Mouse (Mus musculus): ENCODE measurements around the gene Itgb3. TPM values are rescaled to one million over a fixed set of nuclear protein-coding genes. Genes with fewer than 3 reads are reported as not detected.
A peak's percentile ranks its signal among the peaks of the same experiment; 100 is the strongest.

Itgb3 gene
- total and polyA plus RNA-seq, 2 experiments from 2014 or later, result 1.0 to 1.7 TPM

DNA sequence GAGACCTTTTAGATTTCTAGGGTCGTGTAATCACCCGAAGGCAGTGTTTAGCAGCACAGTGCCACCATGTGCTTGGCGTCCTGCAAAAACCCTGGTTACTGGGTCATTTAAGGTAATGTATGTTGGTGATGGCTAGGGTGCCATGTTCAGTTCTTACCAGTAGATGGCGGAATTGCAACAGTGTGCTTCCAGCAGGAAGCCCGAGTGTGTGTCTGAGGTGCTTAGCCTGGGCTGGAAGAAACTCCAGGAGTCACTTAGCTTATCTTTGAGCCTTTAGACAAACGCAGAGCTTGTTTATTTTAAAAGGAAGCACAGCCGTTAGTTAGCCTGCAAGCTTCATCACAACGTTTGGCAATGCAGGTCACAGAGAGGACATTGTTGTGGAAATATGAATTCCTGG, 17.7 kb upstream of the Itgb3 start:
- Histone ChIP-seq H3K27me3 (ENCODE audit: insufficient read depth, low read length) (no peaks in the 10 kb centered on the region), H3K4me1 (ENCODE audit: insufficient read depth, low read length) (no peaks in the 10 kb centered on the region), H3K27ac (no peak overlapping the region), H3K36me3 (ENCODE audit: insufficient read depth, low read length) (no peaks in the 10 kb centered on the region), H3K9ac (replicated peaks; ENCODE audit: low read length) (no peak overlapping the region), H3K4me3 (ENCODE audit: low read length) (no peak overlapping the region), H3K9me3 (ENCODE audit: low read length) (no peaks in the 10 kb centered on the region), H3K4me2 (ENCODE audit: low read depth, low read length) (no peak overlapping the region)
- peak; percentile 86 for ATAC-seq
- WGBS, result 3% methylated on average over 8 of the region's 8 CpGs
- TF ChIP-seq CTCF (IDR thresholded peaks at IDR 0.05; ENCODE audit: low read depth), result peak; percentile 98
- peak; percentile 94 for DNase-seq (ENCODE audit: low spot score)

DNA sequence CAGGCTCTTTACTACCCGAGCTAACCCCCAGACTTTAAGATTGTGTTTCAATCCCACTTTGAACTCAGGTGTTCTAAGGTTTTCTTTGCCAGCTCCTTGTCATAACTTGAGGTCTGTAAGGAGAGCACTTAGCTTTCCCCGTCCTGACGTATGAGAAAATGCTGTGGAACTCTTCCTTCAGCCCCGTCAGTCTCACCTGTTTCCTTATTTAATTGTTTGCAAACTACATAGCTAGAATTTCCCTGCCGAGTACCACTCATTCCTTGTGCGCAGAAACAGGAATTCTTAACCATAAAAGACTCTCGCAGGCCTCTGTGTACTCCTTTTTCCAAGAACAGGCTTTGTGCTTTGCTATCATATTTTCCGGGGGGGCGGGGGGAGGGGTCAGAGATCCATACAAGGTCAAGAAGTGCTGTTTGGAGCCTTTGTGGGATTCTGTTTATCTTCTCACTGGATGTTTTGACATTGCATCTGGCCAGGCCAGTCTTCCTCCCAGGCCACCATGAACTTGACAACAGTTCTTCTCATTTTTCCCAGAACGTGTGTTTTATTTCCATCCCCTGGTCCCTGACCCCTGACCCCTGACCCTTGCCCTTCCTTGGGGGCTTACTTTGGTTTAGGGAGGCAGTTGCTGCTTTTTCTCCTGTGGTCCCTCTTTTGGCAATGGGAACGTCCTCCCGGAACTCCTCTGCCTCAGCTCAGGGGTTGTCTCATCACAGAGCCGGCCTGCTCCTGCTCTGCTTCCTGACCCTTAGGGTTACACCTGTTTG, 15.5 kb upstream of the Itgb3 start:
- Histone ChIP-seq H3K4me2 (ENCODE audit: low read depth, low read length) (no peak overlapping the region), H3K9me3 (ENCODE audit: low read length) (no peaks in the 10 kb centered on the region), H3K27me3 (ENCODE audit: insufficient read depth, low read length) (no peaks in the 10 kb centered on the region), H3K27ac (no peak overlapping the region), H3K36me3 (ENCODE audit: insufficient read depth, low read length) (no peaks in the 10 kb centered on the region), H3K9ac (replicated peaks; ENCODE audit: low read length) (no peak overlapping the region), H3K4me3 (ENCODE audit: low read length) (no peak overlapping the region), H3K4me1 (ENCODE audit: insufficient read depth, low read length) (no peaks in the 10 kb centered on the region)
- DNase-seq (ENCODE audit: low spot score) (no peak), ATAC-seq (no peak)
- no peak for TF ChIP-seq CTCF (IDR thresholded peaks at IDR 0.05; ENCODE audit: low read depth)
- 77% methylated on average over 13 of the region's 13 CpGs for WGBS

DNA sequence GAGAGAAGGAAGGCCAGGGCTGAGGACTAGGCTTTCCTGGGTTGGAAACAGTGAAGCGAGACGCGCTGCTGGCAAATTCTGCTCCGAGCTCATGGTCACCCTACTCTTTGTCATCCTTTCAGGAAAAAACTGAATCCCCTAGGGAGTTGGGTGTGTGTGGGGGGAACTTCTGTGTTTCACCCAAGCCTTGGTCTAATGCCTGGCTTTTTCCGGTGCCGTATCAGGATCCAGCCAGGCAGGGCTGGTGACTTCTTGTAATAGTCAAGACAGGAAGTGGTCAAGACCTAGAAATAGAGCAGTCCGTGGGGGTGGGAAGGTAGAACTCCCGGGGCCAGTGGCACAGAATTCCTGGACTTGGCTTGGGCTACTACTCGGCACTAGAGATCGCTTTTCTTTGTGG, 11.4 kb upstream of the Itgb3 start:
- ATAC-seq, result no peak
- Histone ChIP-seq H3K4me3 (ENCODE audit: low read length) (no peak overlapping the region), H3K9ac (replicated peaks; ENCODE audit: low read length) (no peak overlapping the region), H3K4me1 (ENCODE audit: insufficient read depth, low read length) (no peaks in the 10 kb centered on the region), H3K9me3 (ENCODE audit: low read length) (no peaks in the 10 kb centered on the region), H3K27ac (no peak overlapping the region), H3K36me3 (ENCODE audit: insufficient read depth, low read length) (no peaks in the 10 kb centered on the region), H3K27me3 (ENCODE audit: insufficient read depth, low read length) (no peaks in the 10 kb centered on the region), H3K4me2 (ENCODE audit: low read depth, low read length) (no peak overlapping the region)
- no peak for TF ChIP-seq CTCF (IDR thresholded peaks at IDR 0.05; ENCODE audit: low read depth)
- DNase-seq (ENCODE audit: low spot score), result no peak
- WGBS, result 87% methylated on average over 10 of the region's 10 CpGs

DNA sequence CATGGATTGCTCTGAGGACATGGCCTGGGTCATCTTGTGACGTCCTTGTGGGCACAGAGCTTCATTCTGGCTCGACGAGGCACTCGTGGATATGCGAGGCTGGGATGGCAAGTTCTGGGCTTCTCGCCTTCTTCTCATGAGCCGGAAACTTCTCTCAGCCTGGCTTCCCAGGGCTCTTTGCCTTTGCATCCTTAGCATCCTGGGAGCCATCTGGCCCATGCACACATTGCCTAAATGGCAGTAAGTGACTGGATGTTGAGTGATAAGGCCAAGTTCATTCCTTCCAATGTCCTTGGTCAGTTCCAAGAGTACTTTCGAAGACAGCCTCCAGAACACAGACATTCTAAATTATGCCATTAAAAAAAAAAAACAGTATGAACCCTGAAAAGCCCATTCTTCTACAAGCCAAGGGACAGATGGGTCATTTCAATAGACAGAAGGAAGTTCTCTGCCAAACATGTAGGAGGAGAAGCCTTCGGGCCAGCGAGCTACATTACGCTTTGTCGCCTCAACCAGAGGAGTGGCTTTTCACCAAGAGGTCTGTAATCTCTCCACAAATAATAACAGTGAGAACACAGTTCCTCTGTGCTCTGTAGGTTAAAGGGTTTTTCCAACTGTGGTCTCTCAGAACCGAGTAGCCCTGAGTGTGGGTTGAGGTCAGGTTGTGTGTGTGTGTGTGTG, 8.4 kb upstream of the Itgb3 start:
- no peaks in the 10 kb centered on the region for H3K27me3 ChIP-seq (ENCODE audit: insufficient read depth, low read length)

DNA sequence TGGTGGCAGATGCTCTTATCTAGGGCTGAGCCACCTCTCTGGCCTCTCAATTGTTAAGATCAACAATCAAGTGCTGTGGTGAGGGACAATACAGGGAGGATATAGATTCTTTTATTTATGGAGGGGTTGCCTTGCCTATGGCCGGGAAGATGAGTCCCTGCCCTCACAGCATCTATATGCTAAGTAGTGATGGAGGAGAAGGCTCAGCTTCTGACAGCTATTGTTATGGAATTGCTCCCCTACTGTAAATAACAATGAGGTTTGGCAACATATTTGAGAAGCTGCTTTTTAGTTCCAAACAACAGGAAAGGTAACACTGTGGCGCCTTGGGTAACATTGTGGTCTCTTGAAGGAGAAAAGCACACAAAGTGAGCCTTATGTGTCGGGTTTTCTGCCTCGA, 7.1 kb upstream of the Itgb3 start:
- no peaks in the 10 kb centered on the region for H3K27me3 ChIP-seq (ENCODE audit: insufficient read depth, low read length)
- H3K4me1 ChIP-seq (ENCODE audit: insufficient read depth, low read length), result no peaks in the 10 kb centered on the region
- no peak overlapping the region for H3K4me3 ChIP-seq (ENCODE audit: low read length)
- 46% methylated on average over 4 of the region's 4 CpGs for WGBS
- no peak for ATAC-seq
- no peak for DNase-seq (ENCODE audit: low spot score)
- no peak overlapping the region for H3K4me2 ChIP-seq (ENCODE audit: low read depth, low read length)
- H3K9me3 ChIP-seq (ENCODE audit: low read length), result no peaks in the 10 kb centered on the region
- no peak for TF ChIP-seq CTCF (IDR thresholded peaks at IDR 0.05; ENCODE audit: low read depth)
- no peaks in the 10 kb centered on the region for H3K36me3 ChIP-seq (ENCODE audit: insufficient read depth, low read length)
- no peak overlapping the region for H3K27ac ChIP-seq
- no peak overlapping the region for H3K9ac ChIP-seq (replicated peaks; ENCODE audit: low read length)

More for the DNA sequence above, 8.4 kb upstream of the Itgb3 start:
- TF ChIP-seq CTCF (IDR thresholded peaks at IDR 0.05; ENCODE audit: low read depth), result no peak
- DNase-seq (ENCODE audit: low spot score) (no peak), ATAC-seq (no peak)
- 79% methylated on average over 13 of the region's 13 CpGs for WGBS
- Histone ChIP-seq H3K9ac (replicated peaks; ENCODE audit: low read length) (no peak overlapping the region), H3K27ac (no peak overlapping the region), H3K4me3 (ENCODE audit: low read length) (no peak overlapping the region), H3K36me3 (ENCODE audit: insufficient read depth, low read length) (no peaks in the 10 kb centered on the region), H3K4me1 (ENCODE audit: insufficient read depth, low read length) (no peaks in the 10 kb centered on the region), H3K9me3 (ENCODE audit: low read length) (no peaks in the 10 kb centered on the region), H3K4me2 (ENCODE audit: low read depth, low read length) (no peak overlapping the region)

DNA sequence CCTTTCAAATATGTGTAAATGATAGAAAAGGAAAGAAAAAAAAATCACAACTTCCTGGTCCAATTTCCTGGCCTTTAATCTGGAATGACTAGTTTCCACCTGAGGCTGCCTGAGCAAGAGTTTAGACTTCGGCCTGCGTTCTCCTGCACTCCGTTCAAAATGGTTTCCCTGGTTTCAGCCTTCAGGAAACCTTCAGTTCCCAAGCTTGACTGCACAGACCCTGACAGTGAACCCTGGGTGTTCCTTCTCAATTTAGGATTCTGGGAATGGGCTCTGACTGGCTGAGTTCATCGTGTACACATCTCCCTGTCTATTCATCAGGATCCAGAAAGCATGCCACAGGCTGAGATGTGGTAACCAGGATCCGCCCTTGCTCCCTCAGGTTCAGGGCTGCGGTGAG, 3.6 kb upstream of the Itgb3 start:
- Histone ChIP-seq H3K4me1 (ENCODE audit: insufficient read depth, low read length) (no peaks in the 10 kb centered on the region), H3K9ac (replicated peaks; ENCODE audit: low read length) (no peak overlapping the region), H3K4me3 (ENCODE audit: low read length) (no peak overlapping the region), H3K36me3 (ENCODE audit: insufficient read depth, low read length) (no peaks in the 10 kb centered on the region), H3K4me2 (ENCODE audit: low read depth, low read length) (no peak overlapping the region), H3K9me3 (ENCODE audit: low read length) (no peaks in the 10 kb centered on the region), H3K27ac (no peak overlapping the region), H3K27me3 (ENCODE audit: insufficient read depth, low read length) (no peaks in the 10 kb centered on the region)
- DNase-seq (ENCODE audit: low spot score) (no peak), ATAC-seq (no peak)
- WGBS, result 46% methylated on average over 6 of the region's 6 CpGs
- TF ChIP-seq CTCF (IDR thresholded peaks at IDR 0.05; ENCODE audit: low read depth), result no peak
